Mouse (Mus musculus): ENCODE data around the gene Gm6169. TPM values are rescaled to one million over a fixed set of nuclear protein-coding genes. Genes with fewer than 3 reads are reported as not detected.

The Gm6169 gene
- polyA plus RNA-seq, 1 experiment from 2014 or later = 6.0 TPM

GRCm38 (mm10) chr13:97063431-97063830 is 35.6 kb downstream of the Gm6169 start:
- 54% methylated on average over 2 of the region's 2 CpGs for WGBS
- no peaks in the 10 kb centered on the region for H3K27me3 ChIP-seq (replicated peaks; ENCODE audit: insufficient read depth, low read length)
- DNase-seq (ENCODE audit: low spot score) = no peak
- H3K4me2 ChIP-seq (replicated peaks; ENCODE audit: low read depth, low read length) = no peak overlapping the region
- no peak overlapping the region for H3K9ac ChIP-seq (replicated peaks; ENCODE audit: low read depth)
- no peak for TF ChIP-seq EP300 (IDR thresholded peaks at IDR 0.05)
- no peak for TF ChIP-seq CTCF (IDR thresholded peaks at IDR 0.05)
- no peaks in the 10 kb centered on the region for H3K4me1 ChIP-seq (ENCODE audit: insufficient read depth, low read depth, low read length)
- no peak overlapping the region for H3K4me3 ChIP-seq (ENCODE audit: low read depth, low read length)
- H3K36me3 ChIP-seq (ENCODE audit: insufficient read depth, low read length) = no peaks in the 10 kb centered on the region
- H3K27ac ChIP-seq (ENCODE audit: low read length) = no peak overlapping the region
- no peaks in the 10 kb centered on the region for H3K9me3 ChIP-seq (ENCODE audit: low read length)
- ATAC-seq = no peak

GRCm38 (mm10) chr13:97062151-97062550 is 36.9 kb downstream of the Gm6169 start:
- Histone ChIP-seq H3K27me3 (replicated peaks; ENCODE audit: insufficient read depth, low read length) (no peaks in the 10 kb centered on the region), H3K9me3 (ENCODE audit: low read length) (no peaks in the 10 kb centered on the region), H3K27ac (ENCODE audit: low read length) (no peak overlapping the region), H3K9ac (replicated peaks; ENCODE audit: low read depth) (no peak overlapping the region), H3K4me3 (ENCODE audit: low read depth, low read length) (no peak overlapping the region), H3K36me3 (ENCODE audit: insufficient read depth, low read length) (no peaks in the 10 kb centered on the region), H3K4me2 (replicated peaks; ENCODE audit: low read depth, low read length) (no peak overlapping the region), H3K4me1 (ENCODE audit: insufficient read depth, low read depth, low read length) (no peaks in the 10 kb centered on the region)
- WGBS = 91% methylated on average over 3 of the region's 3 CpGs
- TF ChIP-seq CTCF (IDR thresholded peaks at IDR 0.05) = no peak
- TF ChIP-seq EP300 (IDR thresholded peaks at IDR 0.05) = no peak
- ATAC-seq (no peak), DNase-seq (ENCODE audit: low spot score) (no peak)

- no peak for DNase-seq (ENCODE audit: low spot score)
- Histone ChIP-seq H3K9ac (replicated peaks; ENCODE audit: low read depth) (no peak overlapping the region), H3K4me2 (replicated peaks; ENCODE audit: low read depth, low read length) (no peak overlapping the region), H3K27me3 (replicated peaks; ENCODE audit: insufficient read depth, low read length) (no peaks in the 10 kb centered on the region), H3K36me3 (ENCODE audit: insufficient read depth, low read length) (no peaks in the 10 kb centered on the region), H3K27ac (ENCODE audit: low read length) (no peak overlapping the region), H3K4me3 (ENCODE audit: low read depth, low read length) (no peak overlapping the region), H3K9me3 (ENCODE audit: low read length) (no peaks in the 10 kb centered on the region), H3K4me1 (ENCODE audit: insufficient read depth, low read depth, low read length) (no peaks in the 10 kb centered on the region)
- no peak for ATAC-seq
- TF ChIP-seq CTCF (IDR thresholded peaks at IDR 0.05) (no peak), EP300 (IDR thresholded peaks at IDR 0.05) (no peak)
- 45% methylated on average over 5 of the region's 8 CpGs for WGBS
Measured at GRCm38 (mm10) chr13:97060331-97060730, 38.7 kb downstream of the Gm6169 start.

GRCm38 (mm10) chr13:97059746-97060145 is 39.3 kb downstream of the Gm6169 start:
- Histone ChIP-seq H3K27ac (ENCODE audit: low read length) (no peak overlapping the region), H3K4me1 (ENCODE audit: insufficient read depth, low read depth, low read length) (no peaks in the 10 kb centered on the region), H3K4me3 (ENCODE audit: low read depth, low read length) (no peak overlapping the region), H3K9me3 (ENCODE audit: low read length) (no peaks in the 10 kb centered on the region), H3K9ac (replicated peaks; ENCODE audit: low read depth) (no peak overlapping the region), H3K4me2 (replicated peaks; ENCODE audit: low read depth, low read length) (no peak overlapping the region), H3K36me3 (ENCODE audit: insufficient read depth, low read length) (no peaks in the 10 kb centered on the region), H3K27me3 (replicated peaks; ENCODE audit: insufficient read depth, low read length) (no peaks in the 10 kb centered on the region)
- TF ChIP-seq EP300 (IDR thresholded peaks at IDR 0.05) = no peak
- TF ChIP-seq CTCF (IDR thresholded peaks at IDR 0.05) = no peak
- ATAC-seq (no peak), DNase-seq (ENCODE audit: low spot score) (no peak)
- WGBS = 92% methylated on average over 6 of the region's 6 CpGs

- Histone ChIP-seq H3K4me1 (ENCODE audit: insufficient read depth, low read depth, low read length) (no peaks in the 10 kb centered on the region), H3K27me3 (replicated peaks; ENCODE audit: insufficient read depth, low read length) (no peaks in the 10 kb centered on the region), H3K36me3 (ENCODE audit: insufficient read depth, low read length) (no peaks in the 10 kb centered on the region), H3K9ac (replicated peaks; ENCODE audit: low read depth) (no peak overlapping the region), H3K4me2 (replicated peaks; ENCODE audit: low read depth, low read length) (no peak overlapping the region), H3K27ac (ENCODE audit: low read length) (no peak overlapping the region), H3K4me3 (ENCODE audit: low read depth, low read length) (no peak overlapping the region), H3K9me3 (ENCODE audit: low read length) (no peaks in the 10 kb centered on the region)
- no peak for DNase-seq (ENCODE audit: low spot score)
- TF ChIP-seq CTCF (IDR thresholded peaks at IDR 0.05) = no peak
- no peak for TF ChIP-seq EP300 (IDR thresholded peaks at IDR 0.05)
- ATAC-seq = no peak
- 51% methylated on average over 4 of the region's 4 CpGs for WGBS
Measured at GRCm38 (mm10) chr13:97057817-97058216, 41.2 kb downstream of the Gm6169 start.

- no peak overlapping the region for H3K4me2 ChIP-seq (replicated peaks; ENCODE audit: low read depth, low read length)
- H3K4me3 ChIP-seq (ENCODE audit: low read depth, low read length) = no peak overlapping the region
- H3K27me3 ChIP-seq (replicated peaks; ENCODE audit: insufficient read depth, low read length) = no peaks in the 10 kb centered on the region
- 39% methylated on average over 8 of the region's 8 CpGs for WGBS
- no peaks in the 10 kb centered on the region for H3K9me3 ChIP-seq (ENCODE audit: low read length)
- no peak overlapping the region for H3K9ac ChIP-seq (replicated peaks; ENCODE audit: low read depth)
- no peak overlapping the region for H3K27ac ChIP-seq (ENCODE audit: low read length)
- DNase-seq (ENCODE audit: low spot score) (peak; percentile 44), ATAC-seq (peak; percentile 68)
- no peaks in the 10 kb centered on the region for H3K4me1 ChIP-seq (ENCODE audit: insufficient read depth, low read depth, low read length)
- H3K36me3 ChIP-seq (ENCODE audit: insufficient read depth, low read length) = no peaks in the 10 kb centered on the region
- no peak for TF ChIP-seq CTCF (IDR thresholded peaks at IDR 0.05)
- TF ChIP-seq EP300 (IDR thresholded peaks at IDR 0.05) = no peak
Measured at GRCm38 (mm10) chr13:97053844-97054243, 45.2 kb downstream of the Gm6169 start.

- ATAC-seq (no peak), DNase-seq (ENCODE audit: low spot score) (peak; percentile 43)
- Histone ChIP-seq H3K4me2 (replicated peaks; ENCODE audit: low read depth, low read length) (no peak overlapping the region), H3K27ac (ENCODE audit: low read length) (no peak overlapping the region), H3K36me3 (ENCODE audit: insufficient read depth, low read length) (no peaks in the 10 kb centered on the region), H3K4me3 (ENCODE audit: low read depth, low read length) (no peak overlapping the region), H3K9me3 (ENCODE audit: low read length) (no peaks in the 10 kb centered on the region), H3K27me3 (replicated peaks; ENCODE audit: insufficient read depth, low read length) (no peaks in the 10 kb centered on the region), H3K4me1 (ENCODE audit: insufficient read depth, low read depth, low read length) (no peaks in the 10 kb centered on the region), H3K9ac (replicated peaks; ENCODE audit: low read depth) (no peak overlapping the region)
- WGBS = 8% methylated on average over 11 of the region's 11 CpGs
- TF ChIP-seq CTCF (IDR thresholded peaks at IDR 0.05) (peak; percentile 89), EP300 (IDR thresholded peaks at IDR 0.05) (no peak)
Measured at GRCm38 (mm10) chr13:97052667-97053066, 46.4 kb downstream of the Gm6169 start.
